Mouse (Mus musculus) hindbrain, postnatal 0 days (tissue): ENCODE data around the gene Pde2a. TPM values are rescaled to one million over a fixed set of nuclear protein-coding genes. Genes with fewer than 3 reads are reported as not detected.
A peak's percentile ranks its signal among the peaks of the same experiment; 100 is the strongest.

Experiments used
- ATAC-seq: fragments of 200-750 bp; cut with Nextera tagmentation; 2 replicates; pipeline ENCODE4 v1.8.0; 2017; ENCODE audit warnings: mild to moderate bottlenecking, moderate TSS enrichment, moderate library complexity
- DNase-seq: peaks from one replicate; pipeline ENCODE4 v3.0.0-alpha.2; 2015; ENCODE audit warnings: low spot score
- H3K27ac ChIP-seq: fragments of 300-500 bp; sonication (generic); 2 replicates; pipeline ENCODE4 v1.5.1; 2014; ENCODE audit warnings: mild to moderate bottlenecking
- H3K27me3 ChIP-seq: fragments of 300-500 bp; sonication (generic); 2 replicates; pipeline ENCODE4 v1.6.1; 2014; ENCODE audit warnings: low read length, mixed read lengths; ENCODE audit not compliant: insufficient read depth
- H3K36me3 ChIP-seq: fragments of 300-500 bp; sonication (generic); 2 replicates; pipeline ENCODE4 v1.6.1; 2014; ENCODE audit warnings: low read length, mixed read lengths; ENCODE audit not compliant: insufficient read depth
- H3K4me1 ChIP-seq: fragments of 300-500 bp; sonication (generic); 2 replicates; pipeline ENCODE4 v1.6.1; 2014; ENCODE audit warnings: antibody characterized with exemption, low read length, mixed read lengths; ENCODE audit not compliant: insufficient read depth
- H3K4me2 ChIP-seq: fragments of 300-500 bp; sonication (generic); 2 replicates; pipeline ENCODE4 v1.6.1; 2014; ENCODE audit warnings: low read depth, mild to moderate bottlenecking, low read length, moderate library complexity, mixed read lengths
- H3K4me3 ChIP-seq: fragments of 300-500 bp; sonication (generic); 2 replicates; pipeline ENCODE4 v1.5.1; 2014; ENCODE audit warnings: low read length
- H3K9ac ChIP-seq: fragments of 300-500 bp; sonication (generic); replicated peaks from 2 replicates; pipeline ENCODE4 v1.6.1; 2014; ENCODE audit warnings: mild to moderate bottlenecking, low read length, moderate library complexity, mixed read lengths
- H3K9me3 ChIP-seq: fragments of 300-500 bp; sonication (generic); 2 replicates; pipeline ENCODE4 v1.6.1; 2016; ENCODE audit warnings: low read length, mixed read lengths
- CTCF ChIP-seq: IDR thresholded peaks from 2 replicates; pipeline ENCODE4 v1.5.1; 2016; ENCODE audit warnings: antibody characterized with exemption, control low read depth, low read depth
- WGBS: fragments of 180-500 bp; shearing (Covaris S2); extraction: QIAGEN DNeasy Blood & Tissue Kit; methylation state at CpG from one replicate; pipeline ENCODE4 v1.1.7; 2014; 5-methylcytosine and 5-hydroxymethylcytosine counted together
- polyA plus RNA-seq: library from polyadenylated mRNA; unstranded; fragments of >200 nt; fragmentation: Nextera tagmentation; extraction: Ambion mirVana; gene quantifications from 2 replicates; pipeline ENCODE4 v1.2.1, GENCODE M21; 2015
- total RNA-seq: library from RNA; depleted of rRNA; stranded (reverse); fragments of >200 nt; gene quantifications from 2 replicates; pipeline ENCODE4 v1.2.3, GENCODE M21; 2014; rRNA removed

Pde2a gene
- total RNA-seq (54.4 and 55.8 TPM in 2 replicates), polyA plus RNA-seq (26.7 and 27.1 TPM in 2 replicates)

GRCm38 (mm10) chr7:101421529-101421928 lies at the start of gene Pde2a:
Gene Pde2a (plus strand): TSS chr7:101421691.
- H3K4me1 ChIP-seq = peaks cover 16% of the 10 kb centered on the region
- no peaks in the 10 kb centered on the region for H3K36me3 ChIP-seq
- no peak for TF ChIP-seq CTCF
- 0 out of 2 replicates have a peak within 1 kb of the TSS, but pooled peaks have one; percentile 31 for H3K9ac ChIP-seq
- WGBS = 10% methylated on average over 6 of the region's 6 CpGs
- peak; percentile 67 for DNase-seq
- peak within 1 kb of the TSS; percentile 53 for H3K4me2 ChIP-seq
- no peaks in the 10 kb centered on the region for H3K9me3 ChIP-seq
- H3K4me3 ChIP-seq = peak within 1 kb of the TSS; percentile 29
- H3K27ac ChIP-seq = peak within 1 kb of the TSS; percentile 1; the same call in 1 of the 2 replicates
- ATAC-seq = peak; percentile 71
- H3K27me3 ChIP-seq = no peaks in the 10 kb centered on the region

- ATAC-seq (no peak), DNase-seq (no peak)
- Histone ChIP-seq H3K36me3 (no peaks in the 10 kb centered on the region), H3K9ac (no peak overlapping the region), H3K4me2 (no peak overlapping the region), H3K4me1 (no peaks in the 10 kb centered on the region), H3K27ac (no peak overlapping the region), H3K4me3 (no peak overlapping the region), H3K9me3 (no peaks in the 10 kb centered on the region), H3K27me3 (no peaks in the 10 kb centered on the region)
- WGBS = 89% methylated on average over 24 of the region's 26 CpGs
- TF ChIP-seq CTCF = no peak
These were observed 48.4 kb upstream of the Pde2a start for GRCm38 (mm10) chr7:101373082-101373481.

- DNase-seq = peak; percentile 86
- TF ChIP-seq CTCF = peak; percentile 88
- no peak overlapping the region for H3K4me3 ChIP-seq
- no peak overlapping the region for H3K27ac ChIP-seq
- no peaks in the 10 kb centered on the region for H3K36me3 ChIP-seq
- H3K9me3 ChIP-seq = no peaks in the 10 kb centered on the region
- H3K9ac ChIP-seq = no peak overlapping the region
- no peaks in the 10 kb centered on the region for H3K27me3 ChIP-seq
- peak; percentile 61 for ATAC-seq
- no peaks in the 10 kb centered on the region for H3K4me1 ChIP-seq
- H3K4me2 ChIP-seq = no peak overlapping the region
These were observed 47.3 kb upstream of the Pde2a start for GRCm38 (mm10) chr7:101374155-101374554.

- ATAC-seq (no peak), DNase-seq (no peak)
- no peak overlapping the region for H3K4me3 ChIP-seq
- no peak overlapping the region for H3K9ac ChIP-seq
- no peaks in the 10 kb centered on the region for H3K4me1 ChIP-seq
- H3K36me3 ChIP-seq = no peaks in the 10 kb centered on the region
- TF ChIP-seq CTCF = no peak
- H3K27me3 ChIP-seq = no peaks in the 10 kb centered on the region
- WGBS = 56% methylated on average over 10 of the region's 10 CpGs
- H3K4me2 ChIP-seq = no peak overlapping the region
- no peaks in the 10 kb centered on the region for H3K9me3 ChIP-seq
- no peak overlapping the region for H3K27ac ChIP-seq
These were observed 44.7 kb upstream of the Pde2a start for GRCm38 (mm10) chr7:101376701-101377340.

- DNase-seq (peak; percentile 42), ATAC-seq (peak; percentile 30)
- H3K4me1 ChIP-seq = no peaks in the 10 kb centered on the region
- no peak overlapping the region for H3K9ac ChIP-seq
- H3K27me3 ChIP-seq = no peaks in the 10 kb centered on the region
- peak overlapping the region; percentile 30; the same call in 1 of the 2 replicates for H3K4me2 ChIP-seq
- H3K4me3 ChIP-seq = no peak overlapping the region
- WGBS = 42% methylated on average over 7 of the region's 7 CpGs
- no peak for TF ChIP-seq CTCF
- no peaks in the 10 kb centered on the region for H3K36me3 ChIP-seq
- H3K27ac ChIP-seq = no peak overlapping the region
- H3K9me3 ChIP-seq = no peaks in the 10 kb centered on the region
These were observed 43.7 kb upstream of the Pde2a start for GRCm38 (mm10) chr7:101377741-101378262.

GRCm38 (mm10) chr7:101378285-101378684 lies 43.2 kb upstream of the Pde2a start:
- TF ChIP-seq CTCF = no peak
- Histone ChIP-seq H3K9me3 (no peaks in the 10 kb centered on the region), H3K4me2 (peak overlapping the region; percentile 30; the same call in 1 of the 2 replicates), H3K4me3 (no peak overlapping the region), H3K27ac (0 out of 2 replicates have a peak overlapping the region, but pooled peaks have one; percentile 32), H3K4me1 (no peaks in the 10 kb centered on the region), H3K36me3 (no peaks in the 10 kb centered on the region), H3K27me3 (no peaks in the 10 kb centered on the region), H3K9ac (no peak overlapping the region)
- no peak for DNase-seq
- WGBS = 68% methylated on average over 3 of the region's 3 CpGs
- no peak for ATAC-seq
